ENCODE assay signal across 34 mouse cellular contexts in the genomic region with DNA sequence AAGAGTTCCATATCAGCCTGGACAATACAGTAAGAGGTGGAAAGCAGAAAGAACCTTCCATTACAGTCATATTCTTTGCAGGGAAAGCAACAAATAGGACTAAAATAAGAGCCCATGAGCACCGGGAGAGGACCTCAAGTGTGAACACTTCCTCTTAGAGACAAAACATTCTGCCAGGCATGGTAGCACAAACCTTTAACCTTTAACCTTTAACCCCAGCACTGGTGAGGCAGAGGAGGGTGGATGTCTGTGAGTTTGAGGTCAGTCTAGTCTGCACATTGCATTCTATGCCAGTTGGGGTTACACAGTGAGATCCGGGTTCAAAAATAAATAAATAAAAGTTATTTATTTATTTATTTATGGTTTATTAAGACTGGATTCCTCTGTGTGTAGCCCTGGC. TPM values are rescaled to one million over a fixed set of nuclear protein-coding genes. Genes with fewer than 3 reads are reported as not detected.
"Had no signal": no experiment of that assay in that cellular context is flagged by ENCODE, and none has a peak within 500 bp of the region (broad histone marks: within the 10 kb centered on the region; RNA-seq: fewer than 3 reads in every experiment).

No protein-coding gene starts in this region.

- DNase-seq: gastrocnemius, adult 2 months; gastrocnemius, postnatal 10 days; gastrocnemius, postnatal 25 days; heart, adult 18-20 months; heart, postnatal 10 days; heart, postnatal 4 days; kidney, adult 8-10 months; kidney, postnatal 14 days; kidney, postnatal 4 days had no signal

- H3K27me3 ChIP-seq: heart, embryonic 12.5 days; hindbrain, embryonic 12.5 days; intestine, embryonic 15.5 days; limb, embryonic 12.5 days; liver, embryonic 15.5 days had no signal

- H3K9me3 ChIP-seq: heart, embryonic 10.5 days; heart, embryonic 12.5 days; hindbrain, embryonic 10.5 days; hindbrain, embryonic 12.5 days; intestine, embryonic 15.5 days; limb, embryonic 10.5 days; limb, embryonic 12.5 days; liver, embryonic 15.5 days had no signal

- H3K9ac ChIP-seq: heart, embryonic 12.5 days; hindbrain, embryonic 12.5 days; hindbrain, embryonic 14.5 days; intestine, embryonic 15.5 days; limb, embryonic 12.5 days had no signal

- ATAC-seq: forebrain, embryonic 16.5 days; hindbrain, embryonic 16.5 days; inflammation-experienced regulatory T-cells, adult 6 months; intestine, embryonic 15.5 days; intestine, postnatal 0 days had no signal

- H3K27ac ChIP-seq: gastrocnemius, adult 2 months; heart, embryonic 10.5 days; hindbrain, embryonic 10.5 days; hindbrain, embryonic 12.5 days; hindbrain, embryonic 14.5 days; intestine, embryonic 15.5 days; kidney, postnatal 0 days; layer of hippocampus, adult 2 months; left cerebral cortex, adult 2 months; limb, embryonic 10.5 days; limb, embryonic 12.5 days; liver, embryonic 15.5 days had no signal

- H3K4me2 ChIP-seq: heart, embryonic 12.5 days; hindbrain, embryonic 12.5 days; hindbrain, embryonic 14.5 days; intestine, embryonic 15.5 days; limb, embryonic 12.5 days; liver, embryonic 11.5 days; liver, embryonic 15.5 days had no signal

- H3K4me3 ChIP-seq: gastrocnemius, adult 2 months; heart, embryonic 10.5 days; heart, embryonic 12.5 days; hindbrain, embryonic 10.5 days; hindbrain, embryonic 12.5 days; intestine, embryonic 15.5 days; layer of hippocampus, adult 2 months; left cerebral cortex, adult 2 months; limb, embryonic 10.5 days; limb, embryonic 12.5 days; liver, embryonic 15.5 days had no signal

RNA-seq across cellular contexts. Expression of a gene that starts 36.1 kb away (rescaled TPM):
- total RNA-seq: gastrocnemius, adult 2 months; gastrocnemius, postnatal 10 days; gastrocnemius, postnatal 25 days; granulocyte monocyte progenitor cell, adult 5-6 weeks; heart, adult 18-20 months; heart, postnatal 10 days; heart, postnatal 4 days; layer of hippocampus, adult 2 months; layer of hippocampus, postnatal 10 days; layer of hippocampus, postnatal 25 days; left cerebral cortex, adult 2 months; left cerebral cortex, postnatal 14 days; left cerebral cortex, postnatal 36 days had no signal
- polyA plus RNA-seq: frontal cortex, adult 2 months; heart, embryonic 12.5 days; heart, embryonic 14.5 days; hindbrain, embryonic 10.5 days; hindbrain, embryonic 12.5 days; inflammation-experienced regulatory T-cells, adult 6 months; intestine, embryonic 15.5 days; kidney, postnatal 0 days; limb, embryonic 10.5 days; limb, embryonic 12.5 days; limb, embryonic 14.5 days; liver, embryonic 11.5 days; liver, embryonic 15.5 days had no signal
